Mouse (Mus musculus) thymus, adult 2 months (tissue): ENCODE data around the gene Ism2. TPM values are rescaled to one million over a fixed set of nuclear protein-coding genes. Genes with fewer than 3 reads are reported as not detected.
A peak's percentile ranks its signal among the peaks of the same experiment; 100 is the strongest.

ENCODE experiments used
- DNase-seq: peaks from one replicate; pipeline ENCODE4 v3.0.0; 2021
- H3K27ac ChIP-seq: fragments of 200-500 bp; 2 replicates; pipeline ENCODE4 v1.5.1; 2012; ENCODE audit warnings: low read length, control low read depth; ENCODE audit not compliant: control insufficient read depth, insufficient read depth
- H3K27me3 ChIP-seq: fragments of 200-500 bp; 2 replicates; pipeline ENCODE4 v1.6.1; 2012; ENCODE audit warnings: mild to moderate bottlenecking, low read length, moderate library complexity, mixed read lengths; ENCODE audit not compliant: control insufficient read depth, insufficient read depth
- H3K36me3 ChIP-seq: fragments of 200-500 bp; 2 replicates; pipeline ENCODE4 v1.6.1; 2012; ENCODE audit warnings: mild to moderate bottlenecking, low read length, moderate library complexity; ENCODE audit not compliant: control insufficient read depth, insufficient read depth
- H3K4me1 ChIP-seq: fragments of 200-500 bp; replicated peaks from 2 replicates; pipeline ENCODE4 v1.6.1; 2012; ENCODE audit warnings: low read length; ENCODE audit not compliant: control insufficient read depth, insufficient read depth
- H3K4me3 ChIP-seq: fragments of 200-500 bp; 2 replicates; pipeline ENCODE4 v1.5.1; 2012; ENCODE audit warnings: mild to moderate bottlenecking, low read length, control low read depth, moderate library complexity; ENCODE audit not compliant: control insufficient read depth, insufficient read depth
- CTCF ChIP-seq: fragments of 200-500 bp; IDR thresholded peaks from 2 replicates; pipeline ENCODE4 v1.5.1; 2012; ENCODE audit warnings: mild to moderate bottlenecking, control low read depth, low read length, moderate library complexity, borderline replicate concordance; ENCODE audit not compliant: control insufficient read depth, poor library complexity, insufficient read depth; ENCODE audit errors: extremely low read depth
- POLR2A ChIP-seq: fragments of 200-500 bp; IDR thresholded peaks from 2 replicates; pipeline ENCODE4 v1.6.1; 2012; ENCODE audit warnings: mild to moderate bottlenecking, low read length, control low read depth, moderate library complexity; ENCODE audit not compliant: control insufficient read depth, poor library complexity, insufficient read depth; ENCODE audit errors: extremely low read depth
- WGBS: fragments of 180-500 bp; shearing (Covaris S2); methylation state at CpG from one replicate; pipeline ENCODE4 v1.1.7; 2018; 5-methylcytosine and 5-hydroxymethylcytosine counted together
- polyA plus RNA-seq: library from polyadenylated mRNA; depleted of rRNA; stranded (reverse); fragments of >200 nt; gene quantifications from 2 replicates; pipeline ENCODE4 v1.2.3, GENCODE M21; 2012; rRNA removed

Ism2 gene
- polyA plus RNA-seq = 0.05 TPM in 1 of 2 replicates, not detected in the other

DNA sequence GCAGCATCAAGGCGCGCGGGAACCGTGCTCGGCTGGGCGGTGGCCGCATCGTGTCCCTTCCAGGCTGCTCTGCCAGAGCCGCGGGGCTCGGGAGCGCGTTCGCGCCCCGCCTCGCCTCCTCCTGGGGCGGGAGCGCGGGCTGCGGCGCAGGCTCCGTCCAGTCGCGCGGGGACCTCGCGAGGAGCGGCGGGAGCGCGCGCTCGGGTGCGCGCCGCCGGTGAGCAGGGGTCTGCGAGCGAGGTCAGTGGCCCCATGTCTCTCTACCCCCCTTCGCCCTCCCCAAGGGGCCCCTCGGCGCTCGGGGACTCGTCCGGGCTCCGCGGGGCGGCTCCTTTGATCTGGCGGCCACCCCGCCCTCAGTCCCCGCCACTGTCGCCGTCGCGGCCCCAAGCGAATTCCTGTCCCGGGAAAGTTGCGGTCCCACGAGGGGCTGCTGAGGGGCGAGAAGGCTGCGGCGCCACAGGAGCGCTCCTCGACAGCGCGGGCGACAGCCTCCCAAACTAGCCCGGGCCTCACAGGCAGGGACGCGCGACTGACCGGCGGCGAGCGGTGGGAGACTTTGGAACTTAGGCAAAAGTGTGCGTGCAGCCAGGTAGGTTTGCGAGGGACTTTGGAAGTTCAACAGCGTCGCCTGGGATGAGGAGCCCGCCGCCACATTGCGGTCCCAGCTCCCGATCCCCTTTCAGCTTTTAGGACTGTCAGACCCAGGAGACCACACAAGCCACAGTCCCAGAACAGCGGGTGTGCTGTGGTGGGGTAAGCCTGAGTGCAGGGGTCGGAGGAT lies at the start of gene Ism2:
TSS of gene Ism2 (minus strand) at position 49 of the 784 bp plus-strand sequence.
- peaks cover 11% of the 10 kb centered on the region for H3K27me3 ChIP-seq
- 1% methylated on average over 86 of the region's 86 CpGs for WGBS
- no peak for TF ChIP-seq CTCF
- no peak for TF ChIP-seq POLR2A
- H3K36me3 ChIP-seq = no peaks in the 10 kb centered on the region
- H3K4me3 ChIP-seq = peak within 1 kb of the TSS; percentile 47
- H3K27ac ChIP-seq = no peak within 1 kb of the TSS; the same call in 1 of the 2 replicates
- peak; percentile 5 for DNase-seq
- H3K4me1 ChIP-seq = peaks cover 16% of the 10 kb centered on the region

DNA sequence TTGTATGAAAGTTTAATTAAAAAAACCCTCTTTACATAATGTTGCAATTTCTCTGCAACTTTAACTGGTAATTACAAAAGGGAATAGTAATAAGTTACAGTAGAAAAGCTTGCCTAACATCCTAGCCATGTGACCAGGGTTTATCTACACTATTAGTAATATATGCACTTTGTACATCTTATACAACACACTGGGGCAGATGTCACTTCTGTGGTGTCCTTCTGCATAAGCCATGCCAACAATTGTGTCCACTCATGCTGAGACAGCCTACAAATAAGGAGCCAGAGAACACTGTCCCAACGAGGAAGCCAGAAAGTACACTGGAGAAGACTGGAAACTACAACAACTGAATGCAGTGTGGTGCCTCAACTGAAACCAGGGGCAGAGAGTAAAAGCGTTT lies 48.5 kb upstream of the Ism2 start:
- WGBS = 80% methylated on average over 2 of the region's 2 CpGs
- Histone ChIP-seq H3K4me3 (no peak overlapping the region), H3K4me1 (no peaks in the 10 kb centered on the region), H3K27me3 (no peaks in the 10 kb centered on the region), H3K36me3 (0 out of 2 replicates have a peak, but pooled peaks cover 3% of the 10 kb centered on the region), H3K27ac (no peak overlapping the region)
- no peak for DNase-seq
- no peak for TF ChIP-seq CTCF
- no peak for TF ChIP-seq POLR2A

DNA sequence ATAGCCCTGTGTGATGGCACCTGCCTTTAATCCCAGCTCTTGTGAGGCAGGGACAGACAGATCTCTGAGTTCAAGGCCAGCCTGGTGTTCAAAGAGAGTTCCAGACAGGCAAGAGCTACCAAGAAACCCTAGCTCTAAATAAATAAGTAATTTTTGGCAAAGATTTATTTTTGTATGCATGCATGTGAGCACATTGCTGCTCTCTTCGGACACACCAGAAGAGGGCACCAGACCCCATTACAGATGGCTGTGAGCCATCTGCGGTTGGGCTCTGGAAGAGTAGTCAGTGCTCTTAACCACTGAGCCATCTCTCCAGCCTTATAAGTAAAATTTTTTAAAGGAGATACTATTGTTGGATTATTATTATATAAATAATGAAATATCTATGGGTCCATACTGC lies 48.0 kb upstream of the Ism2 start:
- Histone ChIP-seq H3K27me3 (no peaks in the 10 kb centered on the region), H3K36me3 (0 out of 2 replicates have a peak, but pooled peaks cover 4% of the 10 kb centered on the region), H3K4me1 (no peaks in the 10 kb centered on the region), H3K27ac (no peak overlapping the region), H3K4me3 (no peak overlapping the region)
- TF ChIP-seq CTCF = no peak
- TF ChIP-seq POLR2A = no peak
- no peak for DNase-seq
- 97% methylated on average over 2 of the region's 2 CpGs for WGBS

DNA sequence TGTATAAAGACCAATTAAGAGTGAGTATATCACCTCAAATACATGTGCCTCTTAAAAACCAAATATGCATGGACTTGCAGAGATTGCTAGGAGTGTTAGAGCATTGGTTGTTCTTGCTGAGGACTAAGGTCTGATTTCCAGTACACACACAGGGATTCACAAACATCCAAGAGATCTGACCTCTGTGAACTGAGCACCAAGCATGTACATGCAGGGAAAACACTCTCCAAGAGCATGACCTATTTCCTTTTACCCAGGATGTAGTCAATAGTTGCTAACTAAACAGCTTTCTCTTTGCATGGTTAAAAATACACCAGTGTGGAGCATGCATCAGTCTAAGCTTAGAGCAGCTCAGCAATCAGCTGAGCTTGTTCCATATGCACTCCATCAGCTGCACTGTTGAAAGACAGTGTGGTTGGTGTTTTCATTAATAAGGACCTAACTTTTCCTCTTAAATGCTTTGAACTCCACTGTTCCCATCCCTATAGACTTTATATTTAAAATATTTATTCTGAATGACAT lies 43.6 kb upstream of the Ism2 start:
- peaks cover 17% of the 10 kb centered on the region for H3K36me3 ChIP-seq
- no peak for TF ChIP-seq CTCF
- no peak for TF ChIP-seq POLR2A
- DNase-seq = no peak

DNA sequence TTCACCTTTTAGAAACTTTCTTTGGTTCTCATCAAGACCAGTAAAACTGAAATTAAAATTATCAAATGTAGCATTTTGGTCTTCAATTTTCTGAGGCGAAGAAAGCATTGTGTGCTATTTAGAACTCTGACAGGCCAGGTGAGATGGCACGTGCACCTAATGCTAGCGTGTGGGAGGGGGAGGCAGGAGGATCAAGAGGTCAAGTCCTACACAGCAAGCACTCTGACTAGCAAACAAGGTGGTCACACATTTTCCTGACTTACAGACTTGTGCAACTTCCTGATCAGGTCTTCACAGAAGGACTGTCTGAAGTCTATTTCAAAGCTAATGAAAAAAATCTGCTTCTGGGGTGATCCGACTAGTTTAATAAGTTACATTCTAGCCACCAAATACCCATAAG lies 38.6 kb upstream of the Ism2 start:
- 94% methylated on average over 4 of the region's 4 CpGs for WGBS
- no peaks in the 10 kb centered on the region for H3K4me1 ChIP-seq
- no peak overlapping the region for H3K27ac ChIP-seq
- H3K27me3 ChIP-seq = no peaks in the 10 kb centered on the region
- H3K4me3 ChIP-seq = no peak overlapping the region
- DNase-seq = no peak
- H3K36me3 ChIP-seq = peaks cover 14% of the 10 kb centered on the region
- no peak for TF ChIP-seq CTCF
- TF ChIP-seq POLR2A = no peak

More for the DNA sequence above, 43.6 kb upstream of the Ism2 start:
- no peaks in the 10 kb centered on the region for H3K27me3 ChIP-seq
- H3K4me3 ChIP-seq = no peak overlapping the region
- H3K4me1 ChIP-seq = no peaks in the 10 kb centered on the region
- H3K27ac ChIP-seq = no peak overlapping the region

DNA sequence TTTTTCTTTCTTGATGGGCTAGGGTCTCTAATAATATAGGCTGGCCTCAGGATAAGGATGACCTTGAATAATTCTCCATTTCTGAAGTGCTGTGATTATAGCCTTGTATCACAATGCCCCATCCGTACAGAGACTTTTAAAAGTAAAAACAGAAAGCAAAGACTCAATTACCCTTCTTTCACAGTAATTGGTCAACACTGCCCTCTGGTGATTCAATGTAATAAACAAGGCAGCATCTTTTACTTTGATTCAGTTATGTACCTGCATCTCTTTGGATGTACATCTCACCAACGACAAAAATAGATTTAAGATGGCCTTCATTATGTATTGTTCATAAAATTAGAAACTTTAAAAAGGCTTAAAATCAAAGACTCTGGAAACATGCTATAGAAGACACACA lies 35.4 kb upstream of the Ism2 start:
- H3K4me3 ChIP-seq = no peak overlapping the region
- 45% methylated on average over 2 of the region's 2 CpGs for WGBS
- no peak for DNase-seq
- no peaks in the 10 kb centered on the region for H3K4me1 ChIP-seq
- no peak for TF ChIP-seq CTCF
- no peak for TF ChIP-seq POLR2A
- no peaks in the 10 kb centered on the region for H3K27me3 ChIP-seq
- H3K27ac ChIP-seq = no peak overlapping the region
- no peaks in the 10 kb centered on the region; the same call in 1 of the 2 replicates for H3K36me3 ChIP-seq
